Mouse (Mus musculus) common myeloid progenitor, adult 5-6 weeks (primary cell): Measurements from ENCODE around the gene Gm9918. TPM values are rescaled to one million over a fixed set of nuclear protein-coding genes. Genes with fewer than 3 reads are reported as not detected.
A peak's percentile ranks its signal among the peaks of the same experiment; 100 is the strongest.
"Not testable (repeated sequence)": the region's sequence is repeated elsewhere in the genome, so short reads cannot be mapped to it uniquely, and the experiment has no call there.

Experiments used
- ATAC-seq: replicated peaks from 2 replicates; pipeline ENCODE4 v1.8.0; 2016; ENCODE audit warnings: low read depth, mild to moderate bottlenecking, moderate TSS enrichment, inconsistent platforms; ENCODE audit not compliant: poor library complexity, severe bottlenecking
- total RNA-seq: library from RNA; stranded (forward); fragments of 200-1000, 187-1606 nt; gene quantifications from 2 replicates; pipeline ENCODE4 v1.2.3, GENCODE M21; 2017

Gm9918 gene
- total RNA-seq: not detected in 2 replicates

DNA sequence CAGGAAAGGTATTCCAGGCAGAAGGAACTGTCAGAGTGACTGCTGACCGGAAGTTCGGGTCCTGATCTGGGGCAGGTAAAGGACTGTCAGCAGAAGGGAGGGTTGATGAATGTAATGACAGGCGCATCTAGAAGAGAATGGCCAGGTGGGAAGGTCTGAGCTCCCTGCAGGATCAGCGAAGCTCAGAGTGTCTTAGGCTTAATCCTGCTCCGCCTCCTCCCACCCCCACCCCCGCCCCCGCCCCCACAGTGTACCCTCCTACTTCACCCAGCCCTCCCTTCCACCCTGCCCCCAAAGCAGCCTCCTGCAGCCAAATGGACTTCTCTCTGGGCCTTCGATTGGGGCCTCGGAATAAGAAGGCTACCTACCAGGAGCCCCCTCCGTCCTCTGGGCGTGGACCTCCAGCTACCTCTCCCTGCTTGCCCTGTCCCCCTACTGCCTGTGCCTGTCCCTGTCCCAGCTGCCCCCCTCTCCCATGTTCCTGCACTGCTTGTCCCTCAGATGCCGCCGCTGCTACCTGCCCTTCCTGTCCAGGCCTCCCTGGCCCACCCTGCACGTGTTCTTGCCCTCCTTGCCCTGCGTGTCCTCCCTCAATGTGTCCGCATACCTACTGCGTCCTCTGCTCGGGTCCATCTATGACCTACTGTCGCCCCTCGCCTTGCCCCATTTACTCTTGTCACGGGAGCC, at the start of gene Gm9918:
Gm9918 (plus strand) TSS at position 290 of the 687 bp plus-strand sequence.
- no peak for ATAC-seq

DNA sequence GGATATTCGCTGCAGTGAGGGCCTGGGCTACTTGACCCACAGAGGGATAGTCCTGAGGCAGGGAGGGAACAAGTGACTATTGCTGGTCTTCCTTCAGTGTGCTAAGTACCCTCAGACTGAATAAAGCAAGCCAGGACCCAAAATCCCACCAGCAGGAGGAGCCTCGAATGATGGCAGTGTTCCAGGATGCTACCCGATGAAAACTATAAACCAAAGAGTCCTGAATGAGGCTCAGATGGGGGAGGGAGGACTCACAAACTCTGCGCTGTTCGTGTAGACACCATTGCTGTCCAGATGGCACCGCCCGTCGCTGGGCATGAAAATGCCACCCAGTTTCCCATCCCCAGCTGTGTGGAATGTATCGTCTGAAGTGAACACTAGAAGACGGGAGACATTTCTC, 48.0 kb upstream of the Gm9918 start:
- no peak for ATAC-seq

DNA sequence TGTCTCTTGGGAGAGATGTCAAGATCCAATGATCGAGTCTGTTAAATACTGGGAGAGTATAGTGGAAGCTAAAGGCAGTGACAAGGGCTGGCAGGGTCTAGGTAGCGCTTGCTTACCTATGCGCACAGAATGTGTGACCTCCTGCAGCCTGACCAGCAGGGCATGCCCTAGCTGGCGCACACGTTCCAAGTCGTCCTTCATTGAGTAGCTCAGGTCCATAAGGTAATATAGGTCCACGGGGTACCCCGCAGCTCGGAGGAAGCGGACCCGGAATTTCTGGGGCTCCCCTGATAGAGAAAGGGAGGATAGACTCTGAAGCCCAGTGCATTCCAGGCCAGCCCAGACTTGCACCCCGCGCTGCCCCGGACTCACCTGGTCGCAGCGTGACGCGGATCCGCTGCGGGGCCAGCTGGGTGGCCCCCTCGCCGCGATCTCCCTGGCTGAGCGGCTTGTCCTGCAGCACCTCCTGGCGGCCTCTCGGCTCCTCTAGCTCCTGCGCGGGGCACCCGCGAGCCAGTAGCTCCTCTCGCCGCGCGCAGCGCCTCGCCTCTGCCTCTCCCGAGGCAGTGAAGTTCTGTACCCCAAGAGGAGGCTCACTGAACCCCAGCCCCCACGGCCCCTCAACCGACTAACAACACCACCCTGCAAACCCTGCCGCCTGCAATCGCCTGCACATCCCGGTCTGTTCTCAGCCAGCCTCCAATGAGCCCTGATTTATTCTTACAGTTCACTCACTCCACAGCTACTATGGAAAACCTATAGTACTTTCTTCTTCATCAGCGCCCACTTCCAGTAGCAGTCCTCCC, 46.0 kb upstream of the Gm9918 start:
- peak; percentile 67 for ATAC-seq

DNA sequence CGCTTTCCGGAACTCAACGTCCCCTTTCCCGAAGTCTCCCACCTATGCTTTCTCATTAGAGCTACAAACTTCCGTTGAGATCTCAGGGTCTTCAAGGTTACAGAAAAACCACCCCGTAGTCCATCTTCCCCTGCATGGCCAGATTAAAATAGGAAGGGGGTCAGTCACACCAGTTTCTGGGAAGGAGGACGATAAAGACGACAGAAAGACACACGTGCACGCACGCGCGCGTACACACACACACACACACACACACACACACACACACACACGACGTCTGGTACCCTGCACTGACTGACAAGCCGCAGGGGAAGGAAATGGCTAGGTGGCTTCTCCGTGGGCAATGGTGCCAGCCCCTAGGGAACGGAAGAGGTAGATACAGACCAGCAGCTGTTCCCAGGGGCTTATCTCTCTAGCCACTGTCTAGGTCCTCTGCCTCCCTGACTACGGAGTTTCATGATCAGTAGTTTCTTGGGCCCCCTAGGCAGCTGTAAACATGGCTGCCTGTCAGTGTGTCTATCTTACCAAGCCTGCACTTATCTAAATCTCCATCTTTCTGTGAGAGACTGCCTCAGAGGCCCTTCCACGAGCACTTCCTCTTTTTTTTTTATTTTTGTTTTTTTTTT, 45.3 kb upstream of the Gm9918 start:
- peak; percentile 88 for ATAC-seq

DNA sequence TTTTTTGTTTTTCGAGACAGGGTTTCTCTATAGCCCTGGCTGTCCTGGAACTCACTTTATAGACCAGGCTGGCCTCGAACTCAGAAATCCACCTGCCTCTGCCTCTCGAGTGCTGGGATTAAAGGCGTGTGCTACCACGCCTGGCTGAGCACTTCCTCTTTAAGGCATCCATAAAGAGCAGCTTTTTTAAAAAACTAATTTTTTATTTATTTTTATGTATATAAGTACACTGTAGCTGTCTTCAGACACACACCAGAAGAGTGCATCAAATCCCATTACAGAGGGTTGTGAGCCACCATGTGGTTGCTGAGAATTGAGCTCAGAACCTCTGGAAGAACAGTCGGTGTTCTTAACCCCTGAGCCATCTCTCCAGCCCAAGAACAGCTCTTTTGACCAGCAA, 44.7 kb upstream of the Gm9918 start:
- not testable (repeated sequence) for ATAC-seq

DNA sequence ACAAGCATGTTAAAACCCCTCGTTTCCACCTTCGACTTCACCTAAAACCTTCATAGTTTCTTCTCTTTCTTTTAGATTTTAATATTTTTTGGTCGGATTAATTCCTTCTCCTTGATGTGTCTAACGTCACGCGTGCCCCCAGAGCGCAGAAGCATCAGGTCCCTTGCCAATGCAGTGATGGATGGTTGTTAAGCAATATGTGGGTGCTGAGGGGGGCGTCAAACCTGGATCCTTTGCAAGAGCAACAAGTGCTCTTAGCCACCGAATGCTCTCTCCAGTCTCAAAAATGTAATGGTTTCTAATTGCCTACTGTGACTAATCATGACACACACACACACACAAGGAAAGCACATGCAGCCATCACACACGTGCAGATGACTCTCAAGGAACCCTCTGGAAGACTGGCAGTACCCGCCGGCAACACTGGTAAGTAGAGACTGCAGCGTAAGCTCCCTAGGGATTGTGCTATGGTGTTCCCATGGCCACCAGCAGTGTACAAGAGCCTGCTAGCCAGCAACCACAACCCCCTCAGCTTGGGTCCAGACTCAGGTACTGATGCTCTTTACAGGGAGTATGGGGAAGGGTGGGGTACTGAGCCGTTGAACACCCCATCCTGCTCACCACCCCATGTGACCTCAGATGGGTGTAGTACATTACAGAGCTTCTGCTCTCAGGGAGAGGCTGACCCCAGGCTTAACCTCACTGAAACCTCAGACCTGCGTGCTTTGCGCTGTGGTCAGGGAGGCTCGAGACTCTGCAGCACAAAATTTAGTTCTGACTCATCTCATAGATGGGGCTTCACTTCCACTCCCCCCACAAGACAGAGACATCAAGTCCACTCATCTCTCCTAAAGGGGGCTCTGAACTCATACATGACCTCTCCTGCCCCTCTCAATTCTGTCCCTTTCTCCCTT, 39.7 kb upstream of the Gm9918 start:
- ATAC-seq: peak; percentile 39

DNA sequence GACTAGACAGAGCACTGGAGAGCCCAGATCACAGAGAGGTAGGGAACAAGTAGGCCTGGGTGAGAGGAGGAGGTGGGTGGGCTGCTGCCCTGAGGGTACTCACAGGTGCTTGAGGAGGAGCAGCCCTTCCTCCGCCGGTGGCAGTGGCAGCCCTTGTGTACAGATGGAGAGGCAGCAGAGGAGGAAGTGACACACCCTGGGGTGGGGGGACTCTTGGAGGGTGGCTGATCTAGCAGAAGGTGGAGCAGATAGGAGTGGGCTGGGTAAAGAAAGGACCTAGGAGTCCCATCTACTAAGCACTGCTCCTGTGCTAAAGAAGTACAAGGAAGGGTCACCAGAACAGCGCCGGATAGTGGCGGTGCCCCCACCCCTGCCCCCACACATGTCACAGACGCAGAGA, 38.6 kb upstream of the Gm9918 start, which contains the start of gene Itgb7:
Itgb7 (minus strand) TSS at position 197 of the 400 bp plus-strand sequence.
- ATAC-seq: peak; percentile 81

DNA sequence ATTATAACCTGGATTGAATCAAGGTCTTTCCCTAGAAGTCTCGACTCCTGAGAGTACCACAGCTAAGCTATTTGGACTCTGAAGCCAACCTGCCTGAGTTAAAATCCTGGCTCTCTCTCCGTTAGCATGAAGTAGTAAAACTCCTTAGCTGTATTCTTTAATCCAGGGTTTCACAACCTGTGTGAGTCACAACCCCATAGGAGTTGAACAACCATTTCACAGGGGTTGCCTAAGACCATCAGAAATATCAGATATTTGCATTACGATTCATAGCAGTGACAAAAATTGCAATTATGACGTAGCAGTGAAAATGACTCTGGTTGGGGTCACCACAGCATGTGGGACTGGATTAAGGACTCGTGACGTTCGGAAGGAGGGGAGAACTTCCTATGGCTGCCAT, 37.6 kb upstream of the Gm9918 start:
- ATAC-seq: no peak

DNA sequence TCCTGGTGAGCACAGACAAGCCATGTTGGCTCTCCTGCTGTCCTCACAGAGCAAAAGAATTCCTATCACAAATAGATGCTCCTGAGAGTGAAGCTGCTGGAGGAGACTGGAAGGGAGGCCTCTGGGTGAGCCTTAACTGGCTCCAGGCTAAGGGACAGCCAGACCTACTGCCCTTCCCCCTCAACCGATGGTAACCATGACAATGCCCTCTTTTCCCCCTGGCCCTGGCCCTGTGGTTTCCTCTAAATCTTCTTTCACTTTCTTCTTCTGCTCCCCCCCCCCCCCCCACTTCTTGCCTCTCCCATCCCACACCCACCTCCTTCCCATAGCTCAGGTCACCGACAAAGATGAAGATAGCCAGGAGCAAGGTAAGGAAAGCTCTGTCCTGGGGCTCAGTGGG, 36.5 kb upstream of the Gm9918 start:
- peak; percentile 30; the same call in 1 of the 2 replicates for ATAC-seq

DNA sequence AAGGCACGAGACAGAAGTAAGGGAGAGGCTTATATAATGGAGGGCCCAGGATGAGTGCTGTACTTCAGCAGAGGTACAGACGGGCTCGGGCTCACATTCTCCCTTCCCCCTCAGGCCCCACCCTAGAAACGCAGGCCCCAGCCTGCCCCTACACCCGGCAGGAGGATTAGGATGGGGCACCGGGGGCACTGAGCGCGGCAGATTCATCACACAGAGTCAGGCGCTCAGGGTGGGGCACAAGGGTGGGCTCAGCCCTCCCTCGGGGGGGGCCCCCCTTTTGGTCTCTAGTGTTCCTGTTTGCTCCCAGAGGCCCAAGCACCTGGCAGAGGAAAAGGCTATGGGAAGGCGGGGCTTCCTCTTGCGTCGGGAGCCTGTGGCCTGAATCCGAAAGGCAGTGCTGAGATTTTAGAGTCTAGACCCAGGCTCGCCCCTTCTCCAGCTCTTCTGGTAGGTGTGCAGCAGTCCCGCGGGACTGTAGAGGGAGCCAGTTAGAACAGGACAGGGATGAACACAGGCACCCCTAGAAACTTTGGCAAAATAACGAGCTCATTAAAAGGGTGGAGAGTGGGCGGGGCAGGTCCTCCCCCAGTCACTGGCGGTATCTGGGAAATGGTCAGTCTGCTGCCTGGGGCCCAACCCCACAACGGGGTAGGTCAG, 34.9 kb upstream of the Gm9918 start:
- ATAC-seq: no peak

DNA sequence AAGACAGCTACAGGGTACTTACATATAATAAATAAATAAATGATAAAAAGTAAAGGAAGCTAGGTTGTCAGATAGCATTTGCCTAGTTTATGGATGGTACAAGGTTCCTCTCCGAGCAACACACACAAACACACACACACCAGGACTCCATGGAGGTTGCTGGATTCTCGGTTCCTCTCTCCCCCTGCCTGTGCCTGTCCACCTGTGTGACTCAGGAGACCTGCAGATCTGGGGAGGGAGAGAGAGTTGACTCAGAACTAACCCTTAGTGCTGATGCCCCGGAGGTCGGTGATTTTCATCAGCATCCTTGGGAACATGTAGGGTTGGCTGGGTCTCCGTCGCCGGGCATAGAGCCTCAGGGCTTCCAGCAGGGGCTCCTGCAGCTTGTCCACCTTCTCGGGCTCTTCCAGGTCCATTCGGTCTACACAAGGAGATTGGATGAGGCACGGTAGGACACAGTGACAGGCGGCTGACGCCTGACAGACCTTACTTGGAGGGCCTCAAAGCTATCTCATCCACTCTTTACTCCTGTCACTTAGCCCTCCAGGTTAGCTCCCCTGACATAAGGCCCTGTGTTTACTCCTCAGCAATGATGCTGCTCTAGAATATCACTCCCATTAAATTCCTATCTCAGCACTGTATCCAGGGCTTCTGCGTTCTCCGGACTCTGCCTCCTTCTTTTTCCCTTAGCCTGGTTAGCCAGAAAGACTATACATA, 31.7 kb upstream of the Gm9918 start:
- no peak for ATAC-seq

DNA sequence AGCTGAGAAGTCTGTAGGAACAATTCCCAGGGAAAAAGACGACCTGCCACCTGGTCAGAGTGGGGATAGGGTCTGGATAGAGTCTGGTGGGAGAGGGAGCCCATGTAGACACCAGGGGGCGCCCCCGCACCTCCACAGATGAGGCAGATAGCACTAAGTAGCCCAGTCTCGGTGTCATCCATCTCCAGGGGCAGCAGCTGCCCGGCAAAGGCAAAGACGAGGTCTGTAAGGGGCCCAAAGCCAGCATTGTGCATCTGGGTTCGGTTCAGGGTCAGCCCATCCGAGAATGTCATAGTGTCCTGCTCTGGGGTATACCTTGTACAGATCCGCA, 31.1 kb upstream of the Gm9918 start:
- ATAC-seq: peak; percentile 49

DNA sequence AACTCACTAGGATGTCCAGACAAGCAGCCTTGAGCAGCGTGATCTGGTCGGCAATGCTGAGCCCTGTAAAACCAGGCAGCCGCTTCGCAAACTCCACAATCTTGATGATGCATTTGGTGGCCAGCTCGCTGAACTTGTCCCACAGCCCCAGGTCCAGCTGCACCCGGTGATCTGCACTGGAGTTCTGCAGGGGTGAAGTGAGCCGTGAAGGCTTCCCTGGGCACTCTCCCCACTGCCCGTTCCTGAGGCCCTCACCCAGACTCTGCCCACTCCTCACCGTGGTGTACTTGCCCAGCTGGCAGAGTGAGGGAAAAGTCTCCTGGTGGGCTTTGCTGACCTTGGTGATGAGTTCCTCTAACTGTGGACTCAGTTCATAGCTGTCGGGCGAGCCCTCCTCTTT, 30.5 kb upstream of the Gm9918 start:
- ATAC-seq: no peak

DNA sequence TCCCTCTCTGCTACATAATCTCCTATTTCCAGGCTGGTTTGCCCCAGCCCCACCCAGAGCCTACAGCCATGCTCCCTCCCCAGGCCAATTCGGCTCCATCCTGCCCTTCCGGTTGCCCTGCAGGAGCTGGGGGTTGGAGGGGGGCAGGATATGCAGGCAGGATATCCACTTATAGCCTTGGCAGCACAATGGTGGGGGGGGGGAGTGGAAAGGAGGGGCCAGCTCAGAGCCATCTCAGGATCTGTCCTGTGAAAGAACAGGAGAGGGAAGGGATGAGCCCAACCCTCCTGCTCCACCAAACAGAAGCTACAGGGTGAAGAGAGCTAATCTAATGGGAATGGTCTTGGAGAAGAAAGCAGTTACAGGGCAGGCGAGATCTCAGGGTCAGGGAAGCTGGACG, 29.8 kb upstream of the Gm9918 start:
- no peak for ATAC-seq

DNA sequence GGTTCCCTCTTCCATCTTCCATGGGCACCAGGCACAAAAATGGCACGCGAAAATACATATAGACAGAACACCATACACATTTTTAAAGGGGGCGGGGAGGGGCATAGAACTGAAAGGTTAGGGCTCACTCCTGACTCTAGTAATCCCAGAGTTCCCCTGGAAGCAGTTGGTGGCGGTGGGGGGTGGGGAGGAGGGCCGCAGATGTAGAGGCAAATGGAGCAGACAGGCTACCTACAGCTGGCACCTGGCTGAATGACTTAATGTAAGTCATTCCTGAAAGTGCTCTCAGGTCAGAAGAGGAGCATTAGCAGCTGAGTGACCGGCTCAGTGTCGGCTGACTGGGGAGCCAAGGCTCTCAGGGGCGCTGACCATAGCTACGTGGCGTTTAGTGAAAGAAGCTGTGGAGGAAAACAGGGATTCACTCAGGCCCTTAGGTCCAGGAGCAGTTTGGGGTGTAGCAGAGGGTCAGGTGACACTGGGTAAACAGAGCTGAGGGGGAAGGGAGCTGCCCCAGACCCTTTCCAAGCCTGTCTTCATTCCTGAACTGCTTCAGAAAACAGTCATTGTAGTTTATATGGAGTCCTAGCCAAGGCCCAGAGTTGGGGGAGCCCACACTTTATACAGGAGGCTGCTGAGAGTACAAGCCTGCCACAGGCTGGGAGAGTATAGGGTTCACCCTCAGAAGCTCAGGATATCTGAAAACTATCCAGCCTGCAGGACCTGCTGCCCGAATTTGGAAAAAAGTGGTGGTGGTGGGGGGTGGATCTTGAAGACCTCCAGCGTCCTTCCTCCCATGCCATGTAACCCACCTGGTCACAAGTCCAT, 27.7 kb upstream of the Gm9918 start:
- ATAC-seq: no peak

DNA sequence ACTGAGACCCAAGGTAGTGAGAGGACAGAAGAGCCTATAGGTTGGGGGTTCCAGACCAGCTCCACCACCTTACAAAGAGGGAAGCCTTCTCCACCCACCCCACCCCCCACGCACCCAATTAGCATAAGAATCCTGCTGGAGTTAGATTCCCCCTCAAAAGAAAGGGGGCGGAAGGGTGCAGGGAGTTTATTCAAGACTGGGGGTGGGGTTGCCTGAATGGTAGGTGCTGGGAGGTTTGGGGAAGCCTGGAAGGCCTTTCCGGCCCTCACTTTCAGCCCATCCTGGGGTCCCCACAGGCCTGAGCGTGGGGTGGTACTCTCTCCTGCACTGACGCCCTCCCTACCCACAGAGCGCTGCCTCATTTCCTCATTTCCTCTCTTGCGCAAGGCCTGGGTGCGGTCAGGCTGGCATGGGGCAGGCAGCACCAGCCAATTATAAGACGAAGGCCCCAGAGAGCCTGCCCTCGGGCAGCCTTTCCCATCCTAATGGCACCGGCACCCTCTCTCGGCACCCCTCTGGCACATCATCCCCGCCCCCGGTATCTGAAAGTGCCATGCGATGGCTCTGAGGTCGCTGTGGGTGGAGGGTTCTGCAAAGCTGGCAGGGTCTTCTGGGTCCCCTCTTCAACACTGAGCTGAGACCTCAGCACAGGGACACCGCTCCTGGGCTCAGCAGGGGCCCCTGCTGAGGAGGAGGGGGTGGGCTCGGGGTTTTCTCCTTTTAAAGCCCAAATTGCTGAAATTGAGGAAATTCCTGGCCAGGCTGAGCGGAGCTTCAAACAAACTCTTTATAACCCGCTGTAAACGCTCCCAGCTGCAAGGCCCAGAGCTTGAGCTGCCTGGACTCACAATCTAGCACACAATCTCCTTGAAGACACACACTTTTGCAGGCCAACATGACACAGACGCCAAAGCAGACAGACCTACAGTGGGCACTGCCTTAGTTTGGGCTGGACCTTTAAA, 26.9 kb upstream of the Gm9918 start:
- peak; percentile 75 for ATAC-seq
